Mouse (Mus musculus) embryonic facial prominence, embryonic 14.5 days (tissue): ENCODE results near the gene Rps6kb2. TPM values are rescaled to one million over a fixed set of nuclear protein-coding genes. Genes with fewer than 3 reads are reported as not detected.
A peak's percentile ranks its signal among the peaks of the same experiment; 100 is the strongest.

ENCODE experiments used
- ATAC-seq: fragments of 200-750 bp; cut with Nextera tagmentation; 2 replicates; pipeline ENCODE4 v1.8.0; 2017; ENCODE audit warnings: low read depth, moderate number of reproducible peaks, moderate TSS enrichment
- DNase-seq: peaks from one replicate; pipeline ENCODE4 v3.0.0-alpha.2; 2015; ENCODE audit warnings: low spot score
- H3K27ac ChIP-seq: fragments of 300-500 bp; sonication (generic); replicated peaks from 2 replicates; pipeline ENCODE4 v1.5.1; 2014; ENCODE audit warnings: low read depth, mild to moderate bottlenecking, low read length, moderate library complexity
- H3K27me3 ChIP-seq: fragments of 300-500 bp; sonication (generic); replicated peaks from 2 replicates; pipeline ENCODE4 v1.6.1; 2014; ENCODE audit warnings: low read length; ENCODE audit not compliant: control insufficient read depth, insufficient read depth
- H3K36me3 ChIP-seq: fragments of 300-500 bp; sonication (generic); 2 replicates; pipeline ENCODE4 v1.6.1; 2014; ENCODE audit warnings: low read length, mixed read lengths; ENCODE audit not compliant: control insufficient read depth, insufficient read depth
- H3K4me1 ChIP-seq: fragments of 300-500 bp; sonication (generic); 2 replicates; pipeline ENCODE4 v1.6.1; 2014; ENCODE audit warnings: antibody characterized with exemption, low read length; ENCODE audit not compliant: control insufficient read depth, insufficient read depth
- H3K4me2 ChIP-seq: fragments of 300-500 bp; sonication (generic); 2 replicates; pipeline ENCODE4 v1.6.1; 2014; ENCODE audit warnings: low read depth, mild to moderate bottlenecking, low read length, moderate library complexity, mixed read lengths
- H3K4me3 ChIP-seq: fragments of 300-500 bp; sonication (generic); 2 replicates; pipeline ENCODE4 v1.5.1; 2014; ENCODE audit warnings: low read depth, mild to moderate bottlenecking, low read length
- H3K9ac ChIP-seq: fragments of 300-500 bp; sonication (generic); 2 replicates; pipeline ENCODE4 v1.6.1; 2014; ENCODE audit warnings: low read depth, mild to moderate bottlenecking, low read length, moderate library complexity, mixed read lengths
- H3K9me3 ChIP-seq: fragments of 300-500 bp; sonication (generic); 2 replicates; pipeline ENCODE4 v1.6.1; 2016; ENCODE audit warnings: low read length; ENCODE audit not compliant: control insufficient read depth
- WGBS: fragments of 180-500 bp; shearing (Covaris S2); extraction: QIAGEN DNeasy Blood & Tissue Kit; methylation state at CpG from one replicate; pipeline ENCODE4 v1.1.7; 2014; 5-methylcytosine and 5-hydroxymethylcytosine counted together
- polyA plus RNA-seq: library from polyadenylated mRNA; unstranded; fragments of >200 nt; fragmentation: Nextera tagmentation; extraction: Ambion mirVana; gene quantifications from 2 replicates; pipeline ENCODE4 v1.2.1, GENCODE M21; 2014

Gene Rps6kb2
- polyA plus RNA-seq, 1 experiment from 2014 or later: 34.1 TPM

DNA sequence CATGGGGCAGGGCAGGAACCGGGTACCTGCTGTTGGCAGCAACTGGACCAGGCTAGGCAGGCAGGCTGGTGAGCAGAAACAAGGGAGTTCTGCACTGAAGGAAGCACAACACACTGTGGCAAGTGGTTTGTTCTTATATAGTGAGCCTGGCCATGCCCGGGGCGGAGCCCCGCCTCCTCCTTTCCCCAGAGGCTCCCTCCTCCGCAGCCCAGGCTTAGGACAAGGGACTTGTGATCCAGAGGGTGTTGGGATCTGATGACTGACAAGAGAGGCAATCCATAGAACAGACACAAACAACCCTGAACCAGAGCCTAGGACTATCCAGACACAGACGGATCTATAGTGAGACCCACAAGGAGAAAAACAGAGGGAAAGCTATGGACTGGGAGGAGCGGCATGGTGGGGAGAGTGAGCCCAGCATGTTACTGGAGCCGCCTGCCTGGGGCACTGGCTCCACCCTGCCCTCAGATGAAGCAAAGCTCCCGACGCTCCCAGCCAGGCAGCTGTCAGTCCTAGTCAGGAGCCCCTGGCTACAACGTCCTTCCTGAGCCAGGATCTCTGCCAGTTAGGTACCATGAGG, 12.3 kb upstream of the Rps6kb2 start, which contains the start of gene Carns1:
TSS of gene Carns1 (minus strand) at position 112 of the 580 bp plus-strand sequence.
- Histone ChIP-seq H3K4me3 (no peak within 1 kb of the TSS), H3K27me3 (no peaks in the 10 kb centered on the region), H3K36me3 (no peaks in the 10 kb centered on the region), H3K9me3 (no peaks in the 10 kb centered on the region), H3K27ac (no peak within 1 kb of the TSS), H3K9ac (peak within 1 kb of the TSS; percentile 5; the same call in 1 of the 2 replicates), H3K4me1 (peaks cover 8% of the 10 kb centered on the region; the same call in 1 of the 2 replicates), H3K4me2 (peak within 1 kb of the TSS; percentile 42)
- ATAC-seq (peak; percentile 69), DNase-seq (peak; percentile 53)
- WGBS: 3% methylated on average over 10 of the region's 11 CpGs

DNA sequence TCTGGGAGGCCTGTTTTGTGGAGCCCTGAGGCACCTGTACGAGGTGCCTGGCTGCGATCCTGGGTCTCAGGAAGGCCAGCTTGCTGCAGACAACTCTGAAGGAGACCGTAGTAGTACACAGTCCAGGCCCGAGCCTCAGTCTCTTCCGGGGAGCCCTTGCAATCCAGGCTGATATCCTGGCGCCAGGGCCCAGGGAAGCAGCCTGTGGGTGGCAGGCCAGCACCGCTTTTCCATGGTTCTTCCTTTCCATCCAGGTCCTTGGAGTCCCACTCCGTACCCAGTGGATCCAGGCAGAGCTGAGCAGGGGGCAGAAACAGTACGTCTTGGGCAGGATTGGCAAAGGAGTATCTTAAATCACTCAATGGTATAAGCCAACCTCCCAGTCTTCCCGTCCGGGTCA, 9.8 kb upstream of the Rps6kb2 start:
- Histone ChIP-seq H3K9me3 (no peaks in the 10 kb centered on the region), H3K9ac (peak overlapping the region; percentile 25; the same call in 1 of the 2 replicates), H3K36me3 (no peaks in the 10 kb centered on the region), H3K4me2 (no peak overlapping the region), H3K4me3 (no peak overlapping the region), H3K27me3 (no peaks in the 10 kb centered on the region), H3K27ac (no peak overlapping the region), H3K4me1 (peaks cover 16% of the 10 kb centered on the region)
- ATAC-seq (no peak), DNase-seq (no peak)
- WGBS: 56% methylated on average over 7 of the region's 11 CpGs

DNA sequence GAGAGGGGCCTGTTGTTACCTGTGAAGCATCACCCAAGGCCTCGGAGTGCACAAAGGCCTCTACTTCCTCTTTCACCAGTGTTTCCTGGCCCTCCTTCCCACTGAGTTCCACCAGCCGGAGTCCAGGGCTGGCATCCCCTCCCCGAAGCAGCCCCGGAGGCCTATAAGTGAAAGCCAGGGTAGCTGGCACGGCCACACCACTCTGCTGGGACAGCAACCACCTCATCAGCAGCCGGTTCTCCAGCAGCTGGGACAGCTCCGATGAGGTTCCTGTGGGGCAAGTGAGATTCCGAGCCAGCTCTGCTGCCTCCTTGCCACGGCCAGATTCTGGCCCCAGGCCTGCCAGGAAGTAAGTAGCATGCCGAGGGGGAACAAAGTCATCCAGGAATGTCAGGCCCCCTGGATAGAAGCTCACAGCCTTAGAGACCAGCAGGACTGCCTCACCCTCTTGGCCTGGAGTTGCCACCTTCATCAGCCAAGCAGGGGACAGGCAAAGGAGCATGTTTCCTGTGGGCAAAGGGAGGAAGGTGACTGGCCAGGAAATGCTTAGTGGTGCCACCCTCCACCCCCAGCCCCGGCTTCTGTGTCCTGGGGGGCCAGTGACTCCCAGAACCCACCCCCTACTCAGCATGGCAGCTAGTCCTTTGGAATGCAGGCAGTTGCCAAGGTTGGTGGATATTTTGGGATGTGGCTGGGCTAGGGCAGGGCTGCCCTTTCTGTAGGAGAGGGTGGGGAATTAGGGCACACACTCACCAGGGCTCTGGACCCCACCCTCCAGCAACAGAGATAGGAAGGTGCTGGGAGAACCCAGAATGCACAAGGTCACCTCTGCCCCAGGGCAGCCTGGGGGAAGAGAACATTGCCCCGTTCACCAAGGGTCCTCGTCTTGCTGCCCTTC, 8.5 kb upstream of the Rps6kb2 start:
- no peak overlapping the region for H3K4me2 ChIP-seq
- no peaks in the 10 kb centered on the region for H3K27me3 ChIP-seq
- no peaks in the 10 kb centered on the region for H3K9me3 ChIP-seq
- H3K9ac ChIP-seq: 0 out of 2 replicates have a peak overlapping the region, but pooled peaks have one; percentile 15
- peaks cover 16% of the 10 kb centered on the region for H3K4me1 ChIP-seq
- no peak for DNase-seq
- H3K27ac ChIP-seq: no peak overlapping the region; the same call in 1 of the 2 replicates
- no peak overlapping the region for H3K4me3 ChIP-seq
- ATAC-seq: no peak
- 44% methylated on average over 12 of the region's 13 CpGs for WGBS
- H3K36me3 ChIP-seq: no peaks in the 10 kb centered on the region

DNA sequence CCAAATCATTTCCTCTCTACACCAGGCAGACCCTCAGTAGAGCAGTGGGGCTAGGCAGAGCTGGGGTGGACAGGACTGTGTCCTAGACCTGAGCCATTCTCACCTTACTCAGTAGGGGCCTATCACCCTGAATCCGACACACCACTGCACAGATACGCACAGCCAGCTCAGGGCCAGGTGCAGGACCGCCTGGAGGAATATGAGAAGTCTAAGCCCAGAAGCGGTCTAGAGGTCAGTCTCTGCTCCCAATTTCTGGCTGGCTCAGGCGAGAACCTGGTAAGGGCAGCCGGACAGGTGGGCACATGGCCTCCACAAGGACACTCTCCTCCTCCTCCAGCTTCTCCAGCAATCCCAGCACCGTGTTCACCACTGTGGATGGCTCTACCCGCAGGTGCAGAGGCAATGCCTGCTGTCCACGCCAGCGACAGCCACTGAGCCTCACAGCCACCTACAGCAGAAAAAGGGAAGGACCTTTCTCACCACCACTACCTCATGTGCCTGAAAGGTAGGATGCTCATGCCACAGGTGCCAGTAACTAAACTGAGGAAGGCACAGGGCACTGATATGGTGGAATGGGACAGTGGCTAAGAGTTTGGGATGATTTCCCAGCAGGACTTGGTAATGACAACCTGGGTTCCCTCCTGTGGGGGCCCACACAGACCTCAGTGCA, 7.7 kb upstream of the Rps6kb2 start:
- no peak overlapping the region for H3K9ac ChIP-seq
- DNase-seq: no peak
- 90% methylated on average over 9 of the region's 10 CpGs for WGBS

DNA sequence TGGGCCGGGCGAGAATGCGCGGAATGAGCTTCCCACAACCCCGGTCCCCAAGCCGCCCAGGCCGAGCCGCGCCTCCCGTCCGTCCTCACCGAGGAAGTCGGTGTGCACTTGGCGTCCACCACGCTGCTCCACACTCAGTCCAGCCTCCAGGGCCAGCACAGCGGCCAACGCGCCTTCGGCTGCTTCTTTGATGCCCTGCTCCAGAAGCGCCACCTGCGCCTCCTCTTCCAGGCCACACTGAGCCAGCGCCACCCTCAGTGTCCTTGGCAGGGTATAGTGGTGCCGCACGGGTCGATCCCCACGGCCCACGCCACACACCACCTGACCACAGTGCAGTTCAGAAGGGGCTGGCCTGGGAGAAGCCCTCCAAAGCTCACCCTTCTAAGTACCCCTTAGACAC, 6.7 kb upstream of the Rps6kb2 start:
- H3K36me3 ChIP-seq: no peaks in the 10 kb centered on the region
- WGBS: 7% methylated on average over 18 of the region's 27 CpGs
- H3K27ac ChIP-seq: peak overlapping the region; percentile 90
- peak overlapping the region; percentile 55 for H3K4me3 ChIP-seq
- peaks cover 11% of the 10 kb centered on the region for H3K4me1 ChIP-seq
- H3K9ac ChIP-seq: peak overlapping the region; percentile 87
- no peaks in the 10 kb centered on the region for H3K9me3 ChIP-seq
- H3K27me3 ChIP-seq: no peaks in the 10 kb centered on the region
- DNase-seq: no peak
- peak; percentile 34 for ATAC-seq
- peak overlapping the region; percentile 96 for H3K4me2 ChIP-seq

More for the DNA sequence above, 7.7 kb upstream of the Rps6kb2 start:
- Histone ChIP-seq H3K4me2 (no peak overlapping the region), H3K4me1 (peaks cover 16% of the 10 kb centered on the region), H3K9me3 (no peaks in the 10 kb centered on the region), H3K4me3 (no peak overlapping the region), H3K27me3 (no peaks in the 10 kb centered on the region), H3K27ac (no peak overlapping the region), H3K36me3 (no peaks in the 10 kb centered on the region)
- no peak for ATAC-seq

DNA sequence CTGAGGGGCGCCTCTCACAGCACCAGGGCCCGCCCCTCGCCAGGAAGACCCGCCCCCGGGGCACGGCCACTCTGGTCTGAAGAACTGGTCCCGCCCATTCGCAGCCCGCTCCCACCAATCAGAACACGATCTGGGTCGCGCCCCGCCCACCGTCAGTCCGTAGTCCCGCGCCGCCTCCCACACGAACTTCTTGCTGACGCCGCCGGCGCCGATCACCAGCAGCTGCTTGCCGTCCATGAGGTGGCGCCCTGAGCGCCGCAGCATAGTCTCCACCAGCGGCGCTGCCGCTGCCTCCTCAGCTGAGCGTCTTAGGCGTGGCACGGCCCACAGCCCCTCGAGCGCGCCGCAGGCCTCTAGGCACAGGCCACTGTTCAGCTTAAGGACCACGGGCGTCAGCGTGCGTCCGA, 6.2 kb upstream of the Rps6kb2 start:
- Histone ChIP-seq H3K4me1 (peaks cover 11% of the 10 kb centered on the region), H3K27me3 (no peaks in the 10 kb centered on the region), H3K36me3 (no peaks in the 10 kb centered on the region), H3K27ac (peak overlapping the region; percentile 90), H3K9ac (peak overlapping the region; percentile 87), H3K4me3 (peak overlapping the region; percentile 55), H3K9me3 (no peaks in the 10 kb centered on the region), H3K4me2 (peak overlapping the region; percentile 96)
- ATAC-seq: peak; percentile 96
- DNase-seq: peak; percentile 99
- WGBS: under 1% methylated on average over 41 of the region's 43 CpGs

DNA sequence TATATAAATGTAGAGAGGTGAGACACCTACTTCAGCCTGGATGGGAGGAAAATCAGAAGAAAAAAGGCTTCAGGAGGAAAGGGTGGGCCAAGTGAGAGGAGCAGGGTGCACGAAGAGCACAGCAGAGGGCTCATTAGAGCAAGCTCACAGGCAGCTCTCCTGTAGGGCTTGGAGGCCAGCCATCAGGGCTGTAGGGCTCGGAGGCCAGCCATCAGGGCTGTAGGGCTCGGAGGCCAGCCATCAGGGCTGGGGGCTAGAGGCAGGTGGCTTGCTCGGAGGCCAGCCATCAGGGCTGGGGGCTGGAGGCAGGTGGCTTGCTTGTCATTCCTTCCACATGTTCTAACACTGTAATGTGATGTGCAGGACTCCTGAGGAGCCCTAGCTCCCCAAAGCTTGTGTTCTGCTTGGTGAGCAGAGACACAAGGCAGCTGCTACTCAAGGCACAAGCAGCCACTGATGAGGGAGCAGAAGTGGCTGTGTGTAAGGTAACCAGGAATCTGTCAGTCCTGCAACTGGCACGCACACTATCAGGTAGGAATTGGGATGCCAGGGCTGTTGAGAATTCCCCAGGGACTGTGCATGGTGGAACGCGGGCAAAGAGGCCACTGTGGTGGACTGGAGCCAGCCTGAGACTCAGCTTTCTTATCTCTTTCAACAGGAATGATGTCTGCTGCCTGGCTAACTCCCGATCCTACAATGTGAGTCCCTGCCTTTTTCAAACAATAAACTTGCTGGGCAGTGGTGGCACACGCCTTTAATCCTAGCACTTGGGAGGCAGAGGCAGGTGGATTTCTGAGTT, 3.7 kb upstream of the Rps6kb2 start:
- no peak overlapping the region for H3K4me3 ChIP-seq
- H3K4me1 ChIP-seq: peaks cover 20% of the 10 kb centered on the region
- no peaks in the 10 kb centered on the region for H3K27me3 ChIP-seq
- ATAC-seq: no peak
- H3K36me3 ChIP-seq: peaks cover under 1% of the 10 kb centered on the region; the same call in 1 of the 2 replicates
- no peak overlapping the region for H3K4me2 ChIP-seq
- no peak for DNase-seq
- no peak overlapping the region for H3K9ac ChIP-seq
- H3K9me3 ChIP-seq: no peaks in the 10 kb centered on the region
- no peak overlapping the region for H3K27ac ChIP-seq
- WGBS: 78% methylated on average over 8 of the region's 9 CpGs

DNA sequence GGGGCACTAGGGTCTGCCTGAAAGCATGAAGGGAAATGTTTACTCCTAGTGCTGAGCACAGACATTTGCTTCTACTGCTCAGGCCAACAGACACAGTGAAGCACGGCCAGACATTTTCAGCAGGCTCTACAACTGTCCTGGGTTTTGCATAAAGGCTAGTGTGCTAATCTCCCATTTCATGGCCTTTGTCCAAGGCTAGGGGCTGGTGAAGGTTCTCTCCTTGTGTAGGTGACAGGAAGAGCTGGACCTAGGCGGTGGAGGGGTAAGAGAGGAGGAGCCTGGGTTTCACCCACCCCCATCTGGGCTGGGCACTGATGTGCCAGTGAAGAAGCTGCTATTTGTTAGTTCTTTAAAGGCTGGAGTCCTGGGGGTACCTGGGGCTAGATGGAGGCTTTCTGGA, 1.6 kb upstream of the Rps6kb2 start:
- Histone ChIP-seq H3K4me3 (no peak overlapping the region), H3K4me1 (peaks cover 11% of the 10 kb centered on the region), H3K9me3 (no peaks in the 10 kb centered on the region), H3K4me2 (no peak overlapping the region), H3K27ac (no peak overlapping the region), H3K36me3 (peaks cover 19% of the 10 kb centered on the region), H3K27me3 (no peaks in the 10 kb centered on the region), H3K9ac (no peak overlapping the region)
- WGBS: 72% methylated on average over 2 of the region's 2 CpGs
- DNase-seq: no peak
- ATAC-seq: no peak
